Mouse (Mus musculus): ENCODE measurements around the gene Olfr1219. TPM values are rescaled to one million over a fixed set of nuclear protein-coding genes. Genes with fewer than 3 reads are reported as not detected.

Gene Olfr1219
- not detected for polyA plus RNA-seq (2014; fragmentation: Illumina TruSeq; extraction: RNeasy Lipid Tissue Mini Kit (QIAGEN cat#74804); ENCODE audit: low replicate concordance)

DNA sequence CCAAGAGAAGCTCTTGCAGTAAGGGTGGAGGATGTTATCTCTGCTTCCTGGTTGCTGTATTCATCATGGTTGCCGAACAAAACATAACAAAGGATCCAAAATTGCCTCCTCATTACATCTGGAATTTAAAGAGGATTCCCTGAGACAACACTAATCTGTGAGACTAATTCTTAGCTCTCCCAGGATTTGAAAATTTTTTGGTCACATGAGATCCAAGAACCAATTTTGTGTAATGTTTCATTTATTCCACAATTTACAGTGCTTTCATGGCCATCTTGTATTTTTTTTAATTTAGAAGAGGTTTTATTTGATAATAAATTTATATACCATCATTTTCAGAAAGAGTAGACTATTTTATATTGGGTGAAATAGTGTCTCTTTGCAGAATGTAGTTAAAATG, at the start of gene Olfr1219:
Gene Olfr1219 (minus strand): TSS at position 101 of the 400 bp plus-strand sequence.

DNA sequence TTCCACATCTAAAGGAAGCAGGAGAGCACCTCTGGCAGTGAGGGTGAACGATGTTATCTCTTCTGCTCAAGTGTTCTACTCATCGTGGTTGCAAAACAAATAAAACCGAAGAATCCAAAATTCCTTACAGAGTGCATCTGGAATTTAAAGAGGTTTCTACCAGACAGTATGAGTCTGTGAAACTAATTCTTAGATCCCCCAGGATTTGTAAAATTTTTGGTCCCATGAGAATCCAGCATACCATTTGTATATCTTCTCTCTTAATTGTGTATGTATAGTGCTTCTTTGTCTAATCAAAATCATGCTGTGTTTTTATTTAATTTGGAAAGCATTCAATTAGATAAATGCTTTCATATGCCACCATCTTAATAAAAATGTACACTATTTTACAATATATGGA, 49.6 kb upstream of the Olfr1219 start, which contains the start of gene Olfr1222:
Gene Olfr1222 (minus strand): TSS at position 101 of the 400 bp plus-strand sequence.

DNA sequence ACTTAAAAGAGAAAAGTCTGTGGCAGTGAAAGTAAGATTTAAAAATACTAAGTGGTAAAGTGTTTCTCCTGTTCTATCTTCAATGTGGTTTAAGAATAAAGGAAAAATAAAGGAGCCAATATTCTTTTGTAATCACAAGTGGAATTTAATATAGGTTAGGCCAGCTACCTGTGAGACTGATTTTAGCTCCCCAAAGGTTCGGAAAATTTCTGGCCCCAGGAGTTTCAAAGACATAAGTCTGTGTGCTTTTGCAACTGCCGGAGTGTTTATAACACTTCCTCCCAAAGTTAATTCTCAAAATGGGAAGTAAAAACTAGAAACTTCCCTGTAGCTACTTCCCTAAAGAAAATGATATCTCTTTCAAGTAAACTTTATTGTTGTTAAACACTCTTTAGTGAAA, 33.9 kb upstream of the Olfr1219 start, which contains the start of gene Olfr1221:
Gene Olfr1221 (minus strand): TSS at position 101 of the 400 bp plus-strand sequence.

DNA sequence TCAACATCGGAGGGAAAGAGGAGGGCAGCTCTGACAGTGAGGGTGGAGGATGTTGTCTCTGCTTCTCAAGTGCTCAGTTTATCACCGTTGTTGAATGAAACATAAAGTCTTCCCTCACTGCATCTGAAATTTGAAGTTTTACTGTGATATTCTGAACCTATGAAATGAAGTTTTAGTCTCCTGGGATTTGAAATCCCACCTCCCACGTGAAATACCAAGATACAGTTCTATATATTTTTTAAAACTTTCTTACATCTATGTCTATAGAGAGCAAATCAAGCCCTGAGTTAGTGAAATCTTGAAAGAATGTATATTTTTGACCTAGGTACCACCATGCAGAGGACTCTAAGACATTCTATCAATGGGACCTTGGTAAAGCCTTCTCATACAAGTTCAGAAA, 23.4 kb upstream of the Olfr1219 start, which contains the start of gene Olfr1220:
Gene Olfr1220 (minus strand): TSS at position 101 of the 400 bp plus-strand sequence.

DNA sequence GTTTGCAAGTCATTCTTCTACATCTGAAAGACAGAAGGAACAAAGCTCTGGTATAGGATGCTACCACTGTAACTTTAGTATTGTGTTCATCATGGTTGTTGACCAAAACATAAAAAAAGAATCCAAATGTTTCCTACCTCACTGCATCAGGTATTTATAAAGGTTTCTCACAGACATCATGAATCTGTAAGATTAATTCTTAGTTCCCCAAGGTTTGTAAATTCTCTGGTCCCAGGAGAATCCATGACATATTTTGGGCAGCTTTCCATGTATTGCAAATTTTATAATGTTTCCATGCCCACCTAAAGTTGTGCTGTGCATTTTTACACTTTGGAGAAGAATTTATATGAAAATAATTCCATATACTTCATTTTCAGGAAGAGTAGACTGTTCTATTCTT, 22.2 kb downstream of the Olfr1219 start, which contains the start of gene Olfr1218:
Gene Olfr1218 (minus strand): TSS at position 101 of the 400 bp plus-strand sequence.

DNA sequence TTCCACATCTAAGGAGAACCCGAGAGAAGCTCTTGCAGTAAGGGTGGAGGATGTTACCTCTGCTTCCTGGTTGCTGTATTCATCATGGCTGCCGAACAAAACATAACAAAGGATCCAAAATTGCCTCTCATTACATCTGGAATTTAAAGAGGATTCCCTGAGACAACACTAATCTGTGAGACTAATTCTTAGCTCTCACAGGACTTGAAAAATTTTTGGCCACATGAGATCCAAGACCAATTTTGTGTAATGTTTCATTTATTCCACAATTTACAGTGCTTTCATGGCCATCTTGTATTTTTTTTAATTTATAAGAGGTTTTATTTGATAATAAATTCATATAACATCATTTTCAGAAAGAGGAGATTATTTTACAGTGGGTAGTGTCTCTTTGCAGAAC, 51.3 kb downstream of the Olfr1219 start, which contains the start of gene Olfr1217:
Gene Olfr1217 (minus strand): TSS at position 101 of the 400 bp plus-strand sequence.

Other genes with a start within 250 kb of the Olfr1219 start
- gene Olfr1204, start 234.2 kb downstream of the Olfr1219 start, polyA plus RNA-seq (2014; fragmentation: Illumina TruSeq; extraction: RNeasy Lipid Tissue Mini Kit (QIAGEN cat#74804); ENCODE audit: low replicate concordance) = not detected
- gene Olfr1206, start 220.3 kb downstream of the Olfr1219 start, polyA plus RNA-seq (2014; fragmentation: Illumina TruSeq; extraction: RNeasy Lipid Tissue Mini Kit (QIAGEN cat#74804); ENCODE audit: low replicate concordance) = not detected
- gene Olfr1208, start 181.2 kb downstream of the Olfr1219 start, polyA plus RNA-seq (2014; fragmentation: Illumina TruSeq; extraction: RNeasy Lipid Tissue Mini Kit (QIAGEN cat#74804); ENCODE audit: low replicate concordance) = not detected
- not detected for gene Olfr1209, start 168.4 kb downstream of the Olfr1219 start, polyA plus RNA-seq (2014; fragmentation: Illumina TruSeq; extraction: RNeasy Lipid Tissue Mini Kit (QIAGEN cat#74804); ENCODE audit: low replicate concordance)
- gene Olfr1211, start 145.4 kb downstream of the Olfr1219 start, polyA plus RNA-seq (2014; fragmentation: Illumina TruSeq; extraction: RNeasy Lipid Tissue Mini Kit (QIAGEN cat#74804); ENCODE audit: low replicate concordance) = not detected
- not detected for gene Olfr1212, start 129.5 kb downstream of the Olfr1219 start, polyA plus RNA-seq (2014; fragmentation: Illumina TruSeq; extraction: RNeasy Lipid Tissue Mini Kit (QIAGEN cat#74804); ENCODE audit: low replicate concordance)
- gene Gm13762, start 103.2 kb downstream of the Olfr1219 start, polyA plus RNA-seq (2014; fragmentation: Illumina TruSeq; extraction: RNeasy Lipid Tissue Mini Kit (QIAGEN cat#74804); ENCODE audit: low replicate concordance) = not detected
- gene Olfr1214, start 90.9 kb downstream of the Olfr1219 start, polyA plus RNA-seq (2014; fragmentation: Illumina TruSeq; extraction: RNeasy Lipid Tissue Mini Kit (QIAGEN cat#74804); ENCODE audit: low replicate concordance) = not detected
- gene Olfr1215, start 76.5 kb downstream of the Olfr1219 start, polyA plus RNA-seq (2014; fragmentation: Illumina TruSeq; extraction: RNeasy Lipid Tissue Mini Kit (QIAGEN cat#74804); ENCODE audit: low replicate concordance) = not detected
- not detected for gene Olfr1216, start 65.2 kb downstream of the Olfr1219 start, polyA plus RNA-seq (2014; fragmentation: Illumina TruSeq; extraction: RNeasy Lipid Tissue Mini Kit (QIAGEN cat#74804); ENCODE audit: low replicate concordance)
- gene Olfr1217, start 51.4 kb downstream of the Olfr1219 start, polyA plus RNA-seq (2014; fragmentation: Illumina TruSeq; extraction: RNeasy Lipid Tissue Mini Kit (QIAGEN cat#74804); ENCODE audit: low replicate concordance) = not detected
- not detected for gene Olfr1218, start 22.3 kb downstream of the Olfr1219 start, polyA plus RNA-seq (2014; fragmentation: Illumina TruSeq; extraction: RNeasy Lipid Tissue Mini Kit (QIAGEN cat#74804); ENCODE audit: low replicate concordance)
- not detected for gene Olfr1220, start 23.3 kb upstream of the Olfr1219 start, polyA plus RNA-seq (2014; fragmentation: Illumina TruSeq; extraction: RNeasy Lipid Tissue Mini Kit (QIAGEN cat#74804); ENCODE audit: low replicate concordance)
- not detected for gene Olfr1221, start 33.8 kb upstream of the Olfr1219 start, polyA plus RNA-seq (2014; fragmentation: Illumina TruSeq; extraction: RNeasy Lipid Tissue Mini Kit (QIAGEN cat#74804); ENCODE audit: low replicate concordance)
- gene Olfr1222, start 49.5 kb upstream of the Olfr1219 start, polyA plus RNA-seq (2014; fragmentation: Illumina TruSeq; extraction: RNeasy Lipid Tissue Mini Kit (QIAGEN cat#74804); ENCODE audit: low replicate concordance) = not detected
- not detected for gene Olfr1223, start 68.0 kb upstream of the Olfr1219 start, polyA plus RNA-seq (2014; fragmentation: Illumina TruSeq; extraction: RNeasy Lipid Tissue Mini Kit (QIAGEN cat#74804); ENCODE audit: low replicate concordance)
- gene Olfr1224-ps1, start 80.6 kb upstream of the Olfr1219 start, polyA plus RNA-seq (2014; fragmentation: Illumina TruSeq; extraction: RNeasy Lipid Tissue Mini Kit (QIAGEN cat#74804); ENCODE audit: low replicate concordance) = not detected
- not detected for gene Olfr1225, start 91.2 kb upstream of the Olfr1219 start, polyA plus RNA-seq (2014; fragmentation: Illumina TruSeq; extraction: RNeasy Lipid Tissue Mini Kit (QIAGEN cat#74804); ENCODE audit: low replicate concordance)
- not detected for gene Olfr1226, start 116.5 kb upstream of the Olfr1219 start, polyA plus RNA-seq (2014; fragmentation: Illumina TruSeq; extraction: RNeasy Lipid Tissue Mini Kit (QIAGEN cat#74804); ENCODE audit: low replicate concordance)
- not detected for gene Olfr1228, start 170.5 kb upstream of the Olfr1219 start, polyA plus RNA-seq (2014; fragmentation: Illumina TruSeq; extraction: RNeasy Lipid Tissue Mini Kit (QIAGEN cat#74804); ENCODE audit: low replicate concordance)
- not detected for gene Olfr1229, start 204.5 kb upstream of the Olfr1219 start, polyA plus RNA-seq (2014; fragmentation: Illumina TruSeq; extraction: RNeasy Lipid Tissue Mini Kit (QIAGEN cat#74804); ENCODE audit: low replicate concordance)
- not detected for gene Olfr1230, start 213.8 kb upstream of the Olfr1219 start, polyA plus RNA-seq (2014; fragmentation: Illumina TruSeq; extraction: RNeasy Lipid Tissue Mini Kit (QIAGEN cat#74804); ENCODE audit: low replicate concordance)
- not detected for gene Olfr1231, start 223.6 kb upstream of the Olfr1219 start, polyA plus RNA-seq (2014; fragmentation: Illumina TruSeq; extraction: RNeasy Lipid Tissue Mini Kit (QIAGEN cat#74804); ENCODE audit: low replicate concordance)
- gene Olfr1232, start 246.2 kb upstream of the Olfr1219 start, polyA plus RNA-seq (2014; fragmentation: Illumina TruSeq; extraction: RNeasy Lipid Tissue Mini Kit (QIAGEN cat#74804); ENCODE audit: low replicate concordance) = not detected

All from small intestine, adult 10 weeks (tissue).